Mouse (Mus musculus) testis, postnatal 14 days (tissue): ENCODE measurements around the gene Bach1.

Experiments
- DNase-seq: peaks from one replicate; pipeline ENCODE4 v3.0.0; 2021; ENCODE audit warnings: low spot score

Bach1 gene

GRCm38 (mm10) chr16:87698692-87699305 is at the start of gene Bach1:
Gene Bach1 (plus strand): TSS chr16:87698945.
- DNase-seq = peak; percentile 93

GRCm38 (mm10) chr16:87652344-87652743 is 46.4 kb upstream of the Bach1 start:
- DNase-seq = no peak

DNA sequence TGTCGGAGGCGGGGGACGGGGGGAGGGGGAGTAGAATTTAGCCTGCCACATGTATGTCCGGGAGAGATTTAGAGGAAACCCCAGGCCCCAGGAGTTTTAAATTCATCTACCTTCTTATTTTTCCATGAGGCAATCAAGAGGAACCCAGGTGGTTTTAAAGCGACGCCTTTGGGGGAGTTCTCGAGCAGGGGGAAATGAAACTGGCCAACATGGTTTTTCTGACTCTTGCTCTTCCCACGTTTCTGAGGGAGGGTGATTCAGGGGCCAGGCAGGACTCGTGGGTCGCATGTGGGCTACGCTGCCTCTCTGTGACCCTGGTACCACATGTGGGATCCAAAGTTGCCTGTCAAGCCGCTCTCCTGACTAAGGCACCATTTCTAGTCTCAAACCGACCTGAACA is 45.8 kb upstream of the Bach1 start:
- no peak for DNase-seq

DNA sequence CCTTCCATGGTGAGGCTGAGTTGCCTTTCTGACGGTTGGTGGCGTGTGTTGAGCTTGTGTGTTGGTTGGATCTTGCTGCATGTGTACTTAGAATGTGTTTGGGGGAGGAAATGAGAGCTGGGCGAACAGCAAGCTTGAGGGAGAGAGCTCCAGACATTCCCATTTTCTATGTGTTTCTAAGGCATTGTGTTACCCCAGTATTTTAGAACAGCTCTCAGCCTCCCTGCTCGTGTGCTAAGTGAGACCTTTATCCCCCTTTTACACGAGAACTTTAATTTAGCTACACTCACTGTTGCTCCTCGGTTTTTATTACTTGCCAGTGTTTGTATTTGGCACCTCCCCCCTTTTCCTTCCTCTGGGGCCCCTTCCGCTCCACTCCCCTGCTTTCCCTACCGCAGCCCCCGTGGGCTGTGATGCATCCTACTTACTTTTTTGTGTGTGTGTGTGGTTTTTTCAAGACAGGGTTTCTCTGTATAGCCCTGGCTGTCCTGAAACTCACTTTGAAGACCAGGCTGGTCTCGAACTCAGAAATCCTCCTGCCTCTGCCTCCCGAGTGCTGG is 44.6 kb upstream of the Bach1 start:
- DNase-seq = no peak

DNA sequence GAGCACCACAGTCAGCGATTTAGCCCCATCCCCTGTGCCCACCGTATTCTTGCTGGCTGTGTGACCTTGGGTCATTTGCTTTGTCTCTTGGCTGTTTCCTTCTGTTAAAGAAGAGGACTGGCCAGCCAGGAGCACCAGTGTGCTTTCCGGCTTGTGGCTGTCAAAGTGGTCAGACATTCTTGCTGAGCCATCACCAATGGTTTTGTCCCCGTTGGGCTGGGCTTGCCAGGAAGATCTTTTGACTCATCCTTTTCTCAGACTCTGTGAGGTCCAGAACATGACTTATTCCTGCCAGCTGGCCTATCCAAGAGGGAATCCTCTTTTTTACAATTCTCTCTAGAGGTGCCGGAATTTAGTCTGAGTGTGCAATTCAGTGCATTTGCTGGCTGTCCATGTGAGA is 43.7 kb upstream of the Bach1 start:
- DNase-seq = no peak

GRCm38 (mm10) chr16:87655579-87655978 is 43.2 kb upstream of the Bach1 start:
- DNase-seq = no peak

GRCm38 (mm10) chr16:87656771-87657170 is 42.0 kb upstream of the Bach1 start:
- DNase-seq = no peak

DNA sequence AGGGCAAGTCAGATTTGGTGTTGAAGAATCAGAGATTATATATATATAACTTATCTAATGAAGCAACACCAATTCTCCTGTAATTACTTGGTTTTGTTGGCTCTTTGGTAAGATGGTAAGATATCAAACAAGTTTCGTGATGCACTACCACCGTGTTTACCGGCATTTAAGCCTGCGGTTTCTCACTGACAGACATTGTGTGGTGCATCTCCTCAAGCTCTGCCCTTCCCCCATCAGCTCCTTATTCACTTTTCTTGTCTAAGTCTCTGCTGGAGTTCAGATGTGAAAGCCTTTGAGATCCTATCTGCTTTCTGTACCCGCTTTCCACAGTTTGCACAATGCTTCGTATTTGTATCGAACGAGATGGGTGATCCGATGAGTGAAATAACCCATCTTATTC is 41.5 kb upstream of the Bach1 start:
- no peak for DNase-seq

GRCm38 (mm10) chr16:87661024-87661471 is 37.7 kb upstream of the Bach1 start:
- no peak for DNase-seq

DNA sequence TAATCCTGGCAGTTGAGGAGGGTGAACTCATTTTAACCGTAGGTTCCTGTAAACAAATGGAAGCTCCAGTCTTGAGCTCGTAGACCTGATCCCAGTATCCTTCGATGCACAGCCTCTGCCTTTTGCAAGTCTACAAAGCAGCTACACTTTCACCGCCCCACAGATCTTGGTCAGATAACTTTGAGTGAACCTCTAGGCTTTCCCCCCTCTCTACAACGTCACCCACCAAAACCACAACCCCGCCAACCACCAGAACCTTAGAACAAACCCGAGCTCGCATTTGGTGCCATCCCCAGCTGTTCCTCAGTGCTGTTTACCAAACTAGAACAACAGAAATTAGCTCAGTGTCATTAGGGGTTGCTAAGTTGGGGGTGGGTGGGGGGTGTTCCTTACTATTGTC is 37.1 kb upstream of the Bach1 start:
- no peak for DNase-seq

DNA sequence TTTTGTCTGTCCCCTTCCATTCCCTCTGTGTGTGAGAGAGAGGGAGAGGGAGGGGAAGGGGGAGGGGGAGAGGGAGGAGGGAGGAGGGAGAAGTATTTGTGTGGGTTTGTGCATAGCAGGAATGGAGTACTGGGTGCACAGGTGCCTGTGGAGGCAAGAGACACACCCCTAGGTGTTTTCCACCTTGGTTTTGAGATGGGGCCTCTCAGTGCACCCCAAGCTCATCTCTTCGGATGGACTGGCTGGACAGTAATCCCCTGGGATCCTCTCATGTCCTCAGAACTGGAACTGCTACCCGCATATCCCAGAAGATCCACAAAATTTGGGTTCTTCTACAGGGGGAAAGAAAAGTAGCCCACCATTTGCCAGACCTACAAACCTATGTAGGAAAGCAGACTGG is 36.2 kb upstream of the Bach1 start:
- no peak for DNase-seq

DNA sequence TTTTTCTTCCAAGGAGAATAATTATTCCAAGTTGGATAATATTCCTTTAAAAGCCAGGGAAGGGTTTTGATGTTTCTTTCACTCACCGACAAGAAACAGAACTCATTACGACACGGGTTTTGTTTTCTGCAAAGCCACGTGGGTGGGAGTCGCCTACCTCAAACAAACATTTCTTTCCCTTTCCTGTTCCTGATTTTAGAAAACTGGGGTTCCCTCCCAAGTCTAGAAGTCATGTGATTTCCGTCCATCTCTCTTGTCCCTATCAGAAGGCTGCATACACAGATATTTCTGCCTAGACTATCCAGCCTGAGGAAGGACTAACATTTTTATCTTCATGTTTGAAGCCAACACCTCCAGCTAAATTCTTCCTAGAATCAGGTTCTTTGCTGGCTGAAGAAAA is 34.9 kb upstream of the Bach1 start:
- DNase-seq = no peak

DNA sequence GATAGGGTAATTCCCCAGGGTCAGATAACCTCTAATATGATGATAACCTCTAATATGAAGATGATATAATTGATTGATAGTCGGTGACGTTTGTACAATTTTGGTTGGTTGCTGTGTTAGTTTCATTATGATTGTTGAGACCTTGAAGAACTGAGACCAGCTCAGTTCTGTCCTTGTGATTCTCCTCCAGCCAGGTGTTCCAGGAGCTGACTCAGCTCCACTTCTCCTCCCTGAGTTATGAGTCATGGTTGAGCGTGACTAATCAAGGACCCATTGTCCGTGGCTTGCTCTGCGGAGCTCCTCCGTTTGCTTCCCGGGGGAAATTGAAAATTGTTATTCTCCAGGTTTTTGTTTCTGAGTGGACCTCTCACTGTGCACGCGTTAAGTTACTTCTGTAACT is 33.5 kb upstream of the Bach1 start:
- DNase-seq = no peak

DNA sequence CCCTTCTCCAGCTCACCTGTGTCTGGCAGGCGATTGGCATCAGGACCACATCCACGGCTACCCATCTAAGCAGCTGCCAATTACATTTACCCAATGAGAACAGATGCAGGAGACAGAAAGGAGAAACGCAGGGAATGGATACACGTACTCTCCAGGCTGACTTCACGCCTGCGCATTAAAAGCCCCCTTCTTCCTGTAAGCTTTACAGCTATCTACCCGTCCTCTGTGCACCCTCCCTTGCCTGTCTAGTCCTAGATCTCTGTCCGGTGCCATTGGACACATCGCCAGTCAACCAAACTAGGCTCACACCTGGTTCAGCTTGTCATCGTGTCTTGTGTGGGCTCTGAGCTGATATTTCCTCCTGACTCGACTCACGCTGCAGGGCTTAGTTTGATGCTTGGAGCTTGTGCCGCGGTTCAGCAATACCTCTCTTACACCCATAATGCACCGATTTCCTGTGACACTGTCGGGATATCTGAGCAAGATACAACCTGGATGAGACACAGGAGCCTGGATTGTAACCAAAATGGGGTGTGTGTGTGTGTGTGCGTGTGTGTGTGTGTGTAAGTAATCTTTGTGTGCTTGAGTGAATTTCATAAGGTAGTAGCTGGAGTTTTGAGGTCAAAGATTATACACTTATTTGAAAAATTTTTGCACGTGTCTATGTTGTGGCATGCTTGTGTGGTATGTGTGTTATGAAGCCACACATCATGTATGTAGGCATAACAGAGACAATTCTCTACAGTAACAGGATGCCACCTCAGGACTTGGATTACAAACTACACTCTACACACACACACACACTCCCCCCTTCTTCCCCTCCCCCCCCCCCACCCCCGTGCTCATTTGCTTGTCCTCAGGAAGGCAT is 32.8 kb upstream of the Bach1 start:
- no peak for DNase-seq

GRCm38 (mm10) chr16:87666620-87667004 is 32.1 kb upstream of the Bach1 start:
- no peak for DNase-seq

DNA sequence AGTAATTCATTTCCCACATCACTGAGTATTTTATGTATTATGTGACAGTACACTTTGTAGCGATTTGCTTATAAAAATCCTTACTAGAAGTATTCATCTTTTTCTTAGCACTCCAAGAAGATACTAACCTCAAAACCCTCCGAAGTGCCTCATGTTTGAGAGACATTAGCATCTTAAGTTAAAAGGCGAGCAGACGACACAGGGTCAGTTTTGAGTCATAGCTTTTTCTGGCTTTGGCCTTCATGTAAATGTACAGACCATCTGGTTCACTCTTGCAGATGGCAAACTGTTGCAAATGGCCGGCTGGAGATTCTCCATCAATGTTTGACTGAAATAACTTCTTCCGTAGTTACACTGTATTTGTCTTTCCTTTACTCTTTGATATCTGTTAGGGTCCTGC is 30.7 kb upstream of the Bach1 start:
- no peak for DNase-seq

GRCm38 (mm10) chr16:87670091-87670820 is 28.5 kb upstream of the Bach1 start:
- no peak for DNase-seq

GRCm38 (mm10) chr16:87670821-87671165 is 28.0 kb upstream of the Bach1 start:
- DNase-seq = no peak

DNA sequence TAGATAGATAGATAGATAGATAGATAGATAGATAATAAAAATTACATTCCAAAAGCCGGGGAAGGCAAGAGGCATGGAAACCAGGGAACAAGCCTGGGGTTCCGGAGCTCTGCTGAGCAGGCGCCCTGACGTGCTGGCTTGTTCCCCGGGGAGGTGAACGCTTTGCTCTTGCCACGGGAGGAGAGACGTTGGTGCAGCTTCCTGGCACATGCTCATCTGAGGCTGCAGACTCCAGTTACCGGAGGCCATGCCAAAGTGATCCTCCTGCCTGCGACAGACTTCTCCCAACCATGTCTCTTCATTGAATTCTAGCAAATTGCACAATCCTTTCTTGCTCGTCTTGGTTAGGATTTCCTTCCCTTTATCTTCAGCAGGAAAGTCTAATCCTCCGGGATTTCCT is 27.4 kb upstream of the Bach1 start:
- no peak for DNase-seq

DNA sequence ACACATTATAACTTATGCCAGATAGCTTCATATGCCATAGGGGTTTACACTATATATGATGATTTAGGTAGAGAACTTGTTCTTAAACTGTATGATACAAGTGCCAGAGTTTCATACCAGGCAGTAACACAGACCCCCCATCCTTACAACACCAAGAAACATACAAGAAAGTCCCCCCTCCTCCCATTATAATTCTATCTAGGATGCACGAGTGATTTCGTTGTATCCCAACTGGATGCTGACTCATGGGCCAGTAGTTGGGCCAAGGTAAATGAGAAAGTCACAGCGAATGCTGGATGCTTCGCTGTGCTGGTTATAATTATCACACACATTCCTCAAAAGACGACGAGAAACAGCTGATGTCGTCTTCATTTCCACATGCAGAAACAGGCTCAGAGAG is 25.6 kb upstream of the Bach1 start:
- no peak for DNase-seq

GRCm38 (mm10) chr16:87676182-87676581 is 22.6 kb upstream of the Bach1 start:
- no peak for DNase-seq

- no peak for DNase-seq
Observed at GRCm38 (mm10) chr16:87678667-87679066, 20.1 kb upstream of the Bach1 start.
